Mouse (Mus musculus) bone marrow, adult 2 months (tissue): ENCODE measurements around the gene Gfral. TPM values are rescaled to one million over a fixed set of nuclear protein-coding genes. Genes with fewer than 3 reads are reported as not detected.

Source experiments
- H3K27ac ChIP-seq: fragments of 200-500 bp; 2 replicates; pipeline ENCODE4 v1.5.1; 2012; ENCODE audit warnings: low read depth, mild to moderate bottlenecking, control low read depth, inconsistent platforms, low read length; ENCODE audit not compliant: control insufficient read depth, poor library complexity, insufficient read depth
- H3K4me1 ChIP-seq: fragments of 200-500 bp; 2 replicates; pipeline ENCODE4 v1.6.1; 2011; ENCODE audit warnings: low read length; ENCODE audit not compliant: control insufficient read depth, insufficient read depth
- H3K4me3 ChIP-seq: fragments of 200-500 bp; replicated peaks from 2 replicates; pipeline ENCODE3; 2011; ENCODE audit warnings: mild to moderate bottlenecking, low read depth, low read length, control low read depth; ENCODE audit not compliant: control insufficient read depth
- CTCF ChIP-seq: fragments of 200-500 bp; IDR thresholded peaks from 2 replicates; pipeline ENCODE4 v1.5.1; 2011; ENCODE audit warnings: low read length, control low read depth; ENCODE audit not compliant: control insufficient read depth, insufficient read depth
- POLR2A ChIP-seq: fragments of 200-500 bp; IDR thresholded peaks from 2 replicates; pipeline ENCODE4 v1.6.1; 2011; ENCODE audit warnings: low read depth, mild to moderate bottlenecking, control low read depth, low read length, borderline replicate concordance; ENCODE audit not compliant: control insufficient read depth
- WGBS: fragments of 180-500 bp; shearing (Covaris S2); methylation state at CpG from one replicate; pipeline ENCODE4 v1.1.7; 2018; 5-methylcytosine and 5-hydroxymethylcytosine counted together
- polyA plus RNA-seq: library from polyadenylated mRNA; stranded (reverse); fragments of >200 nt; gene quantifications from 2 replicates; pipeline ENCODE4 v1.2.4, GENCODE M21; 2011; ENCODE audit warnings: low replicate concordance; ENCODE audit not compliant: missing spikeins, insufficient read depth, insufficient read length

The Gfral gene
- polyA plus RNA-seq = not detected in 2 replicates

DNA sequence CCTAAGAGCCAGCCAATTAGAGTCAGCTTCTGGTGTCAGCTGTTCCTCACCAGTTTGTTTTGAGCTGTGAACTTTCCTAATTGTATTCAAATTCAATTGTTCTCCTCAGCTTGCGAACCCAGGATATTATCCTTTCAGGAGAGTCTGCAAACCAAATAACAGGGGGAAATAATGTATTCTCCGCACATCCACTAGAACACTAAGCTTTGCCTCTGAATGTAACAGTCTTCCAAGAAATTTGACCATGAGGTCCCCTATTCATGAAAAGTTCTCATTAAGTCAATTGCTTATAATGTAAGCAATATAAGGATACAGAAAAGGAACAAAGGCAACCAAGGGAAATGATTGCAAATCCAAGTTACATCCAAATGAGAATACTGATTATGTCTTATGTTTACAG lies at the start of gene Gfral:
Gene Gfral (minus strand): TSS at position 101 of the 400 bp plus-strand sequence.
- H3K4me3 ChIP-seq = no peak within 1 kb of the TSS
- no peak for TF ChIP-seq POLR2A
- TF ChIP-seq CTCF = no peak
- no peak within 1 kb of the TSS for H3K27ac ChIP-seq
- 85% methylated on average over 2 of the region's 2 CpGs for WGBS
- H3K4me1 ChIP-seq = no peaks in the 10 kb centered on the region

DNA sequence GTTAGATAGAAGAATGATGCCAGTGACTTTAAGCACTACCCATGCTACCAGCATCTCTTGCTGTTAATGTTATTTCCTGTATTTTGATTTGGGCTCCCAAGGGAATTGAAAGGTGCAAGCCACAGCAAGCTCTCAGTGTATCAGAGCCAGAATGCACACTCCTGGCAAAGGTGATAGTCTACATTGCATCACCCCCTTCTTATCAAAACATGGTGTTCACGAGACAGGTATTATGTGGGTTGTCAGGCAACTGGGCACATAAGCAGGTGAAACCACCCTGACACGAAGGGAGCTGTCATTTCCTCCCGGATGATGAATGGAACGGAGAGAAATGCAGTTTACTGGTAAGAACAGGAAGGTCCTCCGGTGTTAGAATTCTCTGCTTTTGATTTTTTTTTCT lies 44.3 kb upstream of the Gfral start:
- Histone ChIP-seq H3K4me3 (no peak overlapping the region), H3K4me1 (no peaks in the 10 kb centered on the region), H3K27ac (no peak overlapping the region)
- no peak for TF ChIP-seq CTCF
- TF ChIP-seq POLR2A = no peak
- 40% methylated on average over 5 of the region's 5 CpGs for WGBS

DNA sequence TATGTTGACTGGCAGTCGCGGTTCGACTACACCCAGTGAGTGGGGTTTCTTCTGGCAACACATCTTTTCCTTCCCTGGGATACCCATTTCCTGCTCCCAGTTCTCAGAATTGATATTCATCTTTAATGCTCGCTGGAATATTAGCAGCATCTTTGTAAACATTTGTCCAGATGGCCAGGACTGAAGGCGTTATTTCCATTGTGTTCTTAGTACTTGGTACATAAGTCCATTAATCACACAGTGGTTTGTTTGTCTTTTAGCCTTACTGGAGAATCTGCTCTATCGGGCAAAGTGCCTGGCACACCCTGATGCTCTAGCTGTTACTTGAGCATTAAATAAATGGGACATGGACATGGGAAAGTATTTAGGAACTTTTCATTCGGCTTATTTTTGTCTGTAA lies 39.1 kb upstream of the Gfral start:
- TF ChIP-seq POLR2A (no peak), CTCF (no peak)
- WGBS = 77% methylated on average over 7 of the region's 7 CpGs
- H3K4me3 ChIP-seq = no peak overlapping the region
- H3K4me1 ChIP-seq = no peaks in the 10 kb centered on the region
- H3K27ac ChIP-seq = no peak overlapping the region

DNA sequence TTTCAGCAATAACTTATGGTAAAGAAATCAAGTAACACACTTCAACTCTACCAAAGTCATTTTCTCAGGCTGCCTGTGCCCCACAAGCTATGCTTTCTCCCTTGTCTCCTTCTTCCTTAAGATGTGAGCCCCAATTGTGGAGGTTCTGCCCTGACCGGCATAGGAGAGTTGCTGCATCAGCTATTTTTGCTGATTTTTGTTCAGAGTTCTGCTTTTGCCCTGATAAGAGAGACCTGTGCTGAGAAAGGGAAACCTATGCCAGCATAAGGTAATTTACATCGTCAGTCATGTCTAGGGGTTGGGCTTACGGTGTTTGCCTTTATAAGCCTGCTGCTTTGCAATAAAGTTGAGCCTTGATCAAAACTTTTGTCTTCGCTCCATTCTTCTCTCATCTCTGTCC lies 38.7 kb upstream of the Gfral start:
- Histone ChIP-seq H3K27ac (no peak overlapping the region), H3K4me3 (no peak overlapping the region), H3K4me1 (no peaks in the 10 kb centered on the region)
- TF ChIP-seq POLR2A = no peak
- TF ChIP-seq CTCF = no peak
- WGBS = 68% methylated on average over 4 of the region's 4 CpGs

DNA sequence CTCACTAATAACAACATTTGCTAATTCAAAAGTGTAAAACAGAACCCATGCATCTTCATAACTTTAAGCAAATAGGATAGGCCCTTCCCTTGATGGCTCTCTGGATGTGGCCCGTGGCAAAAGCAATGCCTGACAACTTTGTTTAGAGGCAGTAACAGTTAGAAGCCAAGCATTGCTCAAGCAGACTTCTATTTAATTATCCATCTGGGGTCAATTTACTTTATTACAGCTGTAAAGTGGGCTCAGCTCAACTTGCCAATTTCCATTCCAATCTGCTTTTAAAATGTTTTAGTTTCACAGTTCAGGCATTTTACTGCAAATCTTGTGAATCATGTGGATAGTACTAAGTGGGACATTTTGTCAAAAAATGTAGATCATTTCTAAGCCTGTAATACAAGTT lies 28.9 kb upstream of the Gfral start:
- Histone ChIP-seq H3K4me3 (no peak overlapping the region), H3K27ac (no peak overlapping the region), H3K4me1 (no peaks in the 10 kb centered on the region)
- WGBS = 48% methylated on average over 1 of the region's 1 CpGs
- TF ChIP-seq CTCF (no peak), POLR2A (no peak)

DNA sequence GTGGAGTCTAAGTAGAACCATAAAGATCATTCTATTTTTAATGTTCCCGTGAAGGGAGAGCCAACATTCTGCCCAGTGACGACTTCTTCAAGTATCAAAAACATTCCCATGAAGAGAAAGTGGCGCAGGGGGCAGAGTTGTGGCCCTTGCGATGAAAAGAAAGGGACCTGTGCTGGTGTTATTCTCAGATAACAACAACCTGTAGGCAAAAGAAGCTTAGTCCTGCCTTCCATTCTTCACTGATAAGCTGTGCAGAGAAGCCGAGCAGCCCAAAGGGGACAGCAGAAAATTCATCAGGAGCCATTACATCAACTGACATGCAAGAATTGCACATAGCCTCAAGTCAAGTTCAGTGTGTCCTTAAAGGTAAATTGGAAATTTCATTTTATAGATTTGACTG lies 24.5 kb upstream of the Gfral start:
- Histone ChIP-seq H3K4me1 (no peaks in the 10 kb centered on the region), H3K4me3 (no peak overlapping the region), H3K27ac (no peak overlapping the region)
- TF ChIP-seq POLR2A (no peak), CTCF (no peak)
- WGBS = 66% methylated on average over 5 of the region's 5 CpGs

DNA sequence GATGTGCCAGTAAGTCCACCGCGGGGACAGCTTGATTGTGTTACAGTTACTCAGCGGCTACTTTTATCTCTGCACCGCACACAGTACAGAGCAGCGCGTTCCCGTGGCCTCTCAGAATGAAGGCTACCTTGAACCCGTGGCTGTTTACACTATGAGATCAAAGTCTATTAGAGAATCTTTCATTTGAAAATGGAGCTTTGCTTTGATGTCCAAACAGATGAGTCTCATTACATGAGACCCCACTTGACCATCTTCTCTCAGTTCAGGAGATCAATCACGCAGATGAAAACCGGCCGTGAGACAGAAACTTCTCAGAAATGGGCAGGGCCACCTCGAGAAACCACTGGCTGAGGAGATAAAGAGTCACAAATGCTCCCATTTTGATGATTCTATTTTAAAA lies 23.8 kb upstream of the Gfral start:
- Histone ChIP-seq H3K4me3 (no peak overlapping the region), H3K27ac (no peak overlapping the region), H3K4me1 (no peaks in the 10 kb centered on the region)
- 51% methylated on average over 12 of the region's 12 CpGs for WGBS
- TF ChIP-seq CTCF (no peak), POLR2A (no peak)

DNA sequence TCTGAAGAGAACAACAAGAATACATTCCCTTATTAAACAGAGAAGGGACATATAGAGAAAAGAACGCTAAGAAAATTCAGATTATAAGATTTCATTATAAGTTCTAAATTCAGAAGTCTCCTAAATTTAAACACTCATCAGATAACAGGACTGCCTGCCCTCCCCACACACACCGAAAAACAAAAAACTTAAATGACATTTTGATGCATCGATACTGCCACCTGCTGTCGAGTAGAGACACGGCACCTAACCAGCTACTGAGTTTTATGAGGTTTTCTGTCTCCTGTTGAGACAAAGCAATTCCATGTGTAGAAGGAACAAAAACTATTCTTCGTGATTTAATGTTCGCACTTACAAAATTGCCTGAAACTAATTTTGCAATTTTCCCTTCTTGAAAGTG lies 23.2 kb upstream of the Gfral start:
- Histone ChIP-seq H3K4me1 (no peaks in the 10 kb centered on the region), H3K27ac (no peak overlapping the region), H3K4me3 (no peak overlapping the region)
- TF ChIP-seq CTCF (peak; percentile 17; the same call in 1 of the 2 replicates), POLR2A (no peak)
- 3% methylated on average over 7 of the region's 7 CpGs for WGBS

DNA sequence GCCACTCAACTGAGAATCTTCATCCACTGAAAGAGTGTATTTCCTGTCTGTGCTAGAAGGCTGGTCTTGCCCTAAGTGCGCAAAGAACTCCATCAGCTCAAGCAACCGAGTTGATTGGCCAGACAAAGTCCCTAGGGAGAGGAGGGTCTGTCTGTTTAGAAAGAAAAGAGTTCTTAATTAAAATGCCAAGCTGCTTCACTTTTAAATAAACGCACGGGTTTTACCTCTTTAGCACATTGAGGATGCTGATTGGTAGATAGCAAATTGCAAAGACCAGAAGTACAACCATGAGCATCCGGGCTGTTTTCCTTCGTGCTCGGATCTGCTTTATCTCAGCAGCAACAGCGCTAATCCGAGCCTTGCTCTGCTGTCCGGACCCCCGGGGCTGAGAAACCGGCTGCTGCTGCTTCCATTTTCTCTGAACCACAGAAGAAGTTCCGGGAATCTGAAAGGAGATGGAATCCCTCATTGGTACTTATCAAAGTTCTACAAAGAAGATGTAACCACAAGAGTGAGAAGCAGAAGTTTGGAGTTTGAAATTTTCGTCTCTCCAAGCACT lies 22.6 kb upstream of the Gfral start:
- no peak overlapping the region for H3K4me3 ChIP-seq
- H3K27ac ChIP-seq = no peak overlapping the region
- TF ChIP-seq CTCF = no peak
- WGBS = 3% methylated on average over 14 of the region's 14 CpGs
- no peaks in the 10 kb centered on the region for H3K4me1 ChIP-seq
